Mouse (Mus musculus): ENCODE measurements around the gene Kcnq2. TPM values are rescaled to one million over a fixed set of nuclear protein-coding genes. Genes with fewer than 3 reads are reported as not detected.

Kcnq2 gene
- 171 and 180 TPM in 2 replicates for polyA plus RNA-seq (2012; rRNA removed)

GRCm38 (mm10) chr2:181134591-181135445 lies at the start of gene Kcnq2:
Gene Kcnq2, minus strand, starts transcription at chr2:181135300.
- TF ChIP-seq CTCF (IDR thresholded peaks at IDR 0.05; ENCODE audit: extremely low read depth, insufficient read depth, low read length) (no peak), POLR2A (IDR thresholded peaks at IDR 0.05; ENCODE audit: extremely low read depth, insufficient read depth, low read length) (0 out of 2 replicates have a peak, but pooled peaks have one; percentile 29)
- Histone ChIP-seq H3K4me1 (ENCODE audit: control insufficient read depth, insufficient read depth, low read length) (peaks cover 11% of the 10 kb centered on the region), H3K27ac (ENCODE audit: insufficient read depth, low read length) (peak within 1 kb of the TSS; percentile 95), H3K4me3 (ENCODE audit: insufficient read depth, low read length) (peak within 1 kb of the TSS; percentile 98)

- H3K27ac ChIP-seq (ENCODE audit: insufficient read depth, low read length) = no peak overlapping the region
- no peaks in the 10 kb centered on the region for H3K4me1 ChIP-seq (ENCODE audit: control insufficient read depth, insufficient read depth, low read length)
- no peak overlapping the region for H3K4me3 ChIP-seq (ENCODE audit: insufficient read depth, low read length)
- TF ChIP-seq POLR2A (IDR thresholded peaks at IDR 0.05; ENCODE audit: extremely low read depth, insufficient read depth, low read length) (no peak), CTCF (IDR thresholded peaks at IDR 0.05; ENCODE audit: extremely low read depth, insufficient read depth, low read length) (no peak)
Measured at GRCm38 (mm10) chr2:181180898-181181297, 45.8 kb upstream of the Kcnq2 start.

GRCm38 (mm10) chr2:181178471-181178870 lies 43.4 kb upstream of the Kcnq2 start:
- no peak overlapping the region for H3K27ac ChIP-seq (ENCODE audit: insufficient read depth, low read length)
- H3K4me3 ChIP-seq (ENCODE audit: insufficient read depth, low read length) = no peak overlapping the region
- no peaks in the 10 kb centered on the region; the same call in 1 of the 2 replicates for H3K4me1 ChIP-seq (ENCODE audit: control insufficient read depth, insufficient read depth, low read length)
- TF ChIP-seq CTCF (IDR thresholded peaks at IDR 0.05; ENCODE audit: extremely low read depth, insufficient read depth, low read length) = no peak

- no peak overlapping the region for H3K4me3 ChIP-seq (ENCODE audit: insufficient read depth, low read length)
- no peaks in the 10 kb centered on the region; the same call in 1 of the 2 replicates for H3K4me1 ChIP-seq (ENCODE audit: control insufficient read depth, insufficient read depth, low read length)
- H3K27ac ChIP-seq (ENCODE audit: insufficient read depth, low read length) = no peak overlapping the region
- TF ChIP-seq CTCF (IDR thresholded peaks at IDR 0.05; ENCODE audit: extremely low read depth, insufficient read depth, low read length) = no peak
- TF ChIP-seq POLR2A (IDR thresholded peaks at IDR 0.05; ENCODE audit: extremely low read depth, insufficient read depth, low read length) = no peak
Measured at GRCm38 (mm10) chr2:181178015-181178414, 42.9 kb upstream of the Kcnq2 start.

GRCm38 (mm10) chr2:181174646-181175045 lies 39.5 kb upstream of the Kcnq2 start:
- Histone ChIP-seq H3K4me3 (ENCODE audit: insufficient read depth, low read length) (no peak overlapping the region), H3K27ac (ENCODE audit: insufficient read depth, low read length) (no peak overlapping the region; the same call in 1 of the 2 replicates), H3K4me1 (ENCODE audit: control insufficient read depth, insufficient read depth, low read length) (no peaks in the 10 kb centered on the region; the same call in 1 of the 2 replicates)
- no peak for TF ChIP-seq POLR2A (IDR thresholded peaks at IDR 0.05; ENCODE audit: extremely low read depth, insufficient read depth, low read length)
- TF ChIP-seq CTCF (IDR thresholded peaks at IDR 0.05; ENCODE audit: extremely low read depth, insufficient read depth, low read length) = no peak

- H3K4me3 ChIP-seq (ENCODE audit: insufficient read depth, low read length) = no peak overlapping the region
- H3K27ac ChIP-seq (ENCODE audit: insufficient read depth, low read length) = no peak overlapping the region
- H3K4me1 ChIP-seq (ENCODE audit: control insufficient read depth, insufficient read depth, low read length) = no peaks in the 10 kb centered on the region
- TF ChIP-seq CTCF (IDR thresholded peaks at IDR 0.05; ENCODE audit: extremely low read depth, insufficient read depth, low read length) (no peak), POLR2A (IDR thresholded peaks at IDR 0.05; ENCODE audit: extremely low read depth, insufficient read depth, low read length) (no peak)
Measured at GRCm38 (mm10) chr2:181166469-181166868, 31.4 kb upstream of the Kcnq2 start.

GRCm38 (mm10) chr2:181160821-181161220 lies 25.7 kb upstream of the Kcnq2 start:
- no peak overlapping the region for H3K27ac ChIP-seq (ENCODE audit: insufficient read depth, low read length)
- TF ChIP-seq POLR2A (IDR thresholded peaks at IDR 0.05; ENCODE audit: extremely low read depth, insufficient read depth, low read length) = no peak
- H3K4me1 ChIP-seq (ENCODE audit: control insufficient read depth, insufficient read depth, low read length) = peaks cover 14% of the 10 kb centered on the region
- no peak overlapping the region for H3K4me3 ChIP-seq (ENCODE audit: insufficient read depth, low read length)

GRCm38 (mm10) chr2:181159771-181160170 lies 24.7 kb upstream of the Kcnq2 start:
- H3K4me1 ChIP-seq (ENCODE audit: control insufficient read depth, insufficient read depth, low read length) = peaks cover 14% of the 10 kb centered on the region
- no peak overlapping the region; the same call in 1 of the 2 replicates for H3K4me3 ChIP-seq (ENCODE audit: insufficient read depth, low read length)
- TF ChIP-seq CTCF (IDR thresholded peaks at IDR 0.05; ENCODE audit: extremely low read depth, insufficient read depth, low read length) = no peak
- peak; percentile 86 for TF ChIP-seq POLR2A (IDR thresholded peaks at IDR 0.05; ENCODE audit: extremely low read depth, insufficient read depth, low read length)
- peak overlapping the region; percentile 96 for H3K27ac ChIP-seq (ENCODE audit: insufficient read depth, low read length)

GRCm38 (mm10) chr2:181159091-181159514 lies 24.0 kb upstream of the Kcnq2 start:
- Histone ChIP-seq H3K4me3 (ENCODE audit: insufficient read depth, low read length) (no peak overlapping the region), H3K27ac (ENCODE audit: insufficient read depth, low read length) (peak overlapping the region; percentile 96), H3K4me1 (ENCODE audit: control insufficient read depth, insufficient read depth, low read length) (peaks cover 14% of the 10 kb centered on the region)
- no peak for TF ChIP-seq POLR2A (IDR thresholded peaks at IDR 0.05; ENCODE audit: extremely low read depth, insufficient read depth, low read length)
- no peak for TF ChIP-seq CTCF (IDR thresholded peaks at IDR 0.05; ENCODE audit: extremely low read depth, insufficient read depth, low read length)

GRCm38 (mm10) chr2:181158471-181158870 lies 23.4 kb upstream of the Kcnq2 start:
- no peak for TF ChIP-seq POLR2A (IDR thresholded peaks at IDR 0.05; ENCODE audit: extremely low read depth, insufficient read depth, low read length)
- no peak for TF ChIP-seq CTCF (IDR thresholded peaks at IDR 0.05; ENCODE audit: extremely low read depth, insufficient read depth, low read length)
- H3K4me3 ChIP-seq (ENCODE audit: insufficient read depth, low read length) = no peak overlapping the region
- peaks cover 14% of the 10 kb centered on the region for H3K4me1 ChIP-seq (ENCODE audit: control insufficient read depth, insufficient read depth, low read length)
- peak overlapping the region; percentile 88 for H3K27ac ChIP-seq (ENCODE audit: insufficient read depth, low read length)

Data from cortical plate, adult 2 months (tissue).